Mouse (Mus musculus): ENCODE data around the gene Dhx40. TPM values are rescaled to one million over a fixed set of nuclear protein-coding genes. Genes with fewer than 3 reads are reported as not detected.
A peak's percentile ranks its signal among the peaks of the same experiment; 100 is the strongest.

Gene Dhx40
- polyA plus RNA-seq, 1 experiment from 2014 or later, result 31.6 TPM

- Histone ChIP-seq H3K9me3 (ENCODE audit: control insufficient read depth, low read length) (no peaks in the 10 kb centered on the region), H3K27me3 (ENCODE audit: control insufficient read depth, insufficient read depth, low read length) (no peaks in the 10 kb centered on the region), H3K4me1 (ENCODE audit: control insufficient read depth, insufficient read depth, low read length) (no peaks in the 10 kb centered on the region), H3K36me3 (ENCODE audit: control insufficient read depth, insufficient read depth, low read length) (peaks cover 11% of the 10 kb centered on the region), H3K27ac (replicated peaks; ENCODE audit: low read depth, low read length) (no peak overlapping the region), H3K4me3 (replicated peaks; ENCODE audit: low read depth, low read length) (no peak overlapping the region), H3K4me2 (ENCODE audit: low read length) (no peak overlapping the region), H3K9ac (replicated peaks; ENCODE audit: low read length) (no peak overlapping the region)
- DNase-seq (no peak), ATAC-seq (ENCODE audit: low FRiP score, low TSS enrichment) (no peak)
- WGBS, result 88% methylated on average over 8 of the region's 8 CpGs
Observed at GRCm38 (mm10) chr11:86737301-86738000, 70.1 kb downstream of the Dhx40 start.

GRCm38 (mm10) chr11:86734993-86735392 is 72.6 kb downstream of the Dhx40 start:
- H3K27ac ChIP-seq (replicated peaks; ENCODE audit: low read depth, low read length), result no peak overlapping the region
- no peaks in the 10 kb centered on the region for H3K27me3 ChIP-seq (ENCODE audit: control insufficient read depth, insufficient read depth, low read length)
- peaks cover 30% of the 10 kb centered on the region for H3K36me3 ChIP-seq (ENCODE audit: control insufficient read depth, insufficient read depth, low read length)
- no peak overlapping the region for H3K4me2 ChIP-seq (ENCODE audit: low read length)
- 82% methylated on average over 4 of the region's 4 CpGs for WGBS
- no peak overlapping the region for H3K9ac ChIP-seq (replicated peaks; ENCODE audit: low read length)
- ATAC-seq (ENCODE audit: low FRiP score, low TSS enrichment) (no peak), DNase-seq (no peak)
- H3K4me3 ChIP-seq (replicated peaks; ENCODE audit: low read depth, low read length), result no peak overlapping the region
- H3K9me3 ChIP-seq (ENCODE audit: control insufficient read depth, low read length), result no peaks in the 10 kb centered on the region
- H3K4me1 ChIP-seq (ENCODE audit: control insufficient read depth, insufficient read depth, low read length), result no peaks in the 10 kb centered on the region

GRCm38 (mm10) chr11:86734241-86734939 is 73.2 kb downstream of the Dhx40 start:
- DNase-seq (peak; percentile 23), ATAC-seq (ENCODE audit: low FRiP score, low TSS enrichment) (no peak)
- WGBS, result 46% methylated on average over 10 of the region's 10 CpGs
- Histone ChIP-seq H3K4me3 (replicated peaks; ENCODE audit: low read depth, low read length) (no peak overlapping the region), H3K27me3 (ENCODE audit: control insufficient read depth, insufficient read depth, low read length) (no peaks in the 10 kb centered on the region), H3K36me3 (ENCODE audit: control insufficient read depth, insufficient read depth, low read length) (peaks cover 34% of the 10 kb centered on the region), H3K4me2 (ENCODE audit: low read length) (no peak overlapping the region), H3K4me1 (ENCODE audit: control insufficient read depth, insufficient read depth, low read length) (no peaks in the 10 kb centered on the region), H3K27ac (replicated peaks; ENCODE audit: low read depth, low read length) (no peak overlapping the region), H3K9ac (replicated peaks; ENCODE audit: low read length) (no peak overlapping the region), H3K9me3 (ENCODE audit: control insufficient read depth, low read length) (no peaks in the 10 kb centered on the region)

GRCm38 (mm10) chr11:86731443-86731842 is 76.1 kb downstream of the Dhx40 start:
- no peak overlapping the region for H3K27ac ChIP-seq (replicated peaks; ENCODE audit: low read depth, low read length)
- no peaks in the 10 kb centered on the region for H3K4me1 ChIP-seq (ENCODE audit: control insufficient read depth, insufficient read depth, low read length)
- no peak overlapping the region for H3K9ac ChIP-seq (replicated peaks; ENCODE audit: low read length)
- peaks cover 54% of the 10 kb centered on the region for H3K36me3 ChIP-seq (ENCODE audit: control insufficient read depth, insufficient read depth, low read length)
- ATAC-seq (ENCODE audit: low FRiP score, low TSS enrichment) (no peak), DNase-seq (no peak)
- no peak overlapping the region for H3K4me3 ChIP-seq (replicated peaks; ENCODE audit: low read depth, low read length)
- no peaks in the 10 kb centered on the region for H3K27me3 ChIP-seq (ENCODE audit: control insufficient read depth, insufficient read depth, low read length)
- no peak overlapping the region for H3K4me2 ChIP-seq (ENCODE audit: low read length)
- WGBS, result 95% methylated on average over 2 of the region's 2 CpGs
- H3K9me3 ChIP-seq (ENCODE audit: control insufficient read depth, low read length), result no peaks in the 10 kb centered on the region

DNA sequence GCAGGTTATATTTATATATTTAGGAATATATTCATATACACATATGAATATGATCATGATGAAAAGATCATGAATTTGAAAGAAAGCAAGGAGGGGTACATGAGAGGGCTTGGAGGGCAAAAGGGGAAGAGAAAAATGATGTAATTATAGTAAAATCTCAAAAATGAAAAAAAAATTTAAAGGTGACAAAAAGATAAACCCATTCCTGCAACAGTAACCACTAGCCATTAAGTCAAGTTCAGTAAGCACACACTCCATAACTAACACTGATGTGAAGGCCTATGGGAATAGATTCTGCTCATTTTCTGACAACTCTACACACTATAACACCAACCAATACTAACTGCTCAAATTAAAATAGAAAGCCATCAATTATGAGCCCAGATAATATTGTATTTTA is 81.9 kb downstream of the Dhx40 start:
- H3K4me2 ChIP-seq (ENCODE audit: low read length), result no peak overlapping the region
- no peaks in the 10 kb centered on the region for H3K4me1 ChIP-seq (ENCODE audit: control insufficient read depth, insufficient read depth, low read length)
- H3K4me3 ChIP-seq (replicated peaks; ENCODE audit: low read depth, low read length), result no peak overlapping the region
- H3K27ac ChIP-seq (replicated peaks; ENCODE audit: low read depth, low read length), result no peak overlapping the region
- no peak for ATAC-seq (ENCODE audit: low FRiP score, low TSS enrichment)
- no peak overlapping the region for H3K9ac ChIP-seq (replicated peaks; ENCODE audit: low read length)
- H3K36me3 ChIP-seq (ENCODE audit: control insufficient read depth, insufficient read depth, low read length), result peaks cover 71% of the 10 kb centered on the region
- H3K9me3 ChIP-seq (ENCODE audit: control insufficient read depth, low read length), result no peaks in the 10 kb centered on the region
- no peak for DNase-seq
- no peaks in the 10 kb centered on the region for H3K27me3 ChIP-seq (ENCODE audit: control insufficient read depth, insufficient read depth, low read length)

GRCm38 (mm10) chr11:86724982-86725381 is 82.6 kb downstream of the Dhx40 start:
- Histone ChIP-seq H3K27me3 (ENCODE audit: control insufficient read depth, insufficient read depth, low read length) (no peaks in the 10 kb centered on the region), H3K9ac (replicated peaks; ENCODE audit: low read length) (no peak overlapping the region), H3K4me1 (ENCODE audit: control insufficient read depth, insufficient read depth, low read length) (no peaks in the 10 kb centered on the region), H3K4me3 (replicated peaks; ENCODE audit: low read depth, low read length) (no peak overlapping the region), H3K36me3 (ENCODE audit: control insufficient read depth, insufficient read depth, low read length) (peaks cover 73% of the 10 kb centered on the region), H3K4me2 (ENCODE audit: low read length) (no peak overlapping the region), H3K27ac (replicated peaks; ENCODE audit: low read depth, low read length) (no peak overlapping the region), H3K9me3 (ENCODE audit: control insufficient read depth, low read length) (no peaks in the 10 kb centered on the region)
- ATAC-seq (ENCODE audit: low FRiP score, low TSS enrichment), result no peak
- WGBS, result 96% methylated on average over 7 of the region's 7 CpGs
- DNase-seq, result no peak

GRCm38 (mm10) chr11:86724004-86724403 is 83.5 kb downstream of the Dhx40 start:
- Histone ChIP-seq H3K4me1 (ENCODE audit: control insufficient read depth, insufficient read depth, low read length) (no peaks in the 10 kb centered on the region), H3K9ac (replicated peaks; ENCODE audit: low read length) (no peak overlapping the region), H3K4me3 (replicated peaks; ENCODE audit: low read depth, low read length) (no peak overlapping the region), H3K27ac (replicated peaks; ENCODE audit: low read depth, low read length) (no peak overlapping the region), H3K4me2 (ENCODE audit: low read length) (no peak overlapping the region), H3K27me3 (ENCODE audit: control insufficient read depth, insufficient read depth, low read length) (no peaks in the 10 kb centered on the region), H3K9me3 (ENCODE audit: control insufficient read depth, low read length) (no peaks in the 10 kb centered on the region), H3K36me3 (ENCODE audit: control insufficient read depth, insufficient read depth, low read length) (peaks cover 74% of the 10 kb centered on the region)
- no peak for DNase-seq
- 90% methylated on average over 3 of the region's 3 CpGs for WGBS
- ATAC-seq (ENCODE audit: low FRiP score, low TSS enrichment), result no peak

- DNase-seq (no peak), ATAC-seq (ENCODE audit: low FRiP score, low TSS enrichment) (no peak)
- no peaks in the 10 kb centered on the region for H3K4me1 ChIP-seq (ENCODE audit: control insufficient read depth, insufficient read depth, low read length)
- no peak overlapping the region for H3K27ac ChIP-seq (replicated peaks; ENCODE audit: low read depth, low read length)
- H3K9me3 ChIP-seq (ENCODE audit: control insufficient read depth, low read length), result no peaks in the 10 kb centered on the region
- 94% methylated on average over 8 of the region's 8 CpGs for WGBS
- H3K4me3 ChIP-seq (replicated peaks; ENCODE audit: low read depth, low read length), result no peak overlapping the region
- peaks cover 79% of the 10 kb centered on the region for H3K36me3 ChIP-seq (ENCODE audit: control insufficient read depth, insufficient read depth, low read length)
- no peak overlapping the region for H3K9ac ChIP-seq (replicated peaks; ENCODE audit: low read length)
- no peaks in the 10 kb centered on the region for H3K27me3 ChIP-seq (ENCODE audit: control insufficient read depth, insufficient read depth, low read length)
- no peak overlapping the region for H3K4me2 ChIP-seq (ENCODE audit: low read length)
Observed at GRCm38 (mm10) chr11:86719390-86719789, 88.2 kb downstream of the Dhx40 start.
